Mouse (Mus musculus) embryonic facial prominence, embryonic 14.5 days (tissue): Measurements from ENCODE around the gene Th. TPM values are rescaled to one million over a fixed set of nuclear protein-coding genes. Genes with fewer than 3 reads are reported as not detected.

ENCODE experiments used
- ATAC-seq: fragments of 200-750 bp; cut with Nextera tagmentation; 2 replicates; pipeline ENCODE4 v1.8.0; 2017; ENCODE audit warnings: low read depth, moderate number of reproducible peaks, moderate TSS enrichment
- DNase-seq: peaks from one replicate; pipeline ENCODE4 v3.0.0-alpha.2; 2015; ENCODE audit warnings: low spot score
- H3K27ac ChIP-seq: fragments of 300-500 bp; sonication (generic); replicated peaks from 2 replicates; pipeline ENCODE4 v1.5.1; 2014; ENCODE audit warnings: low read depth, mild to moderate bottlenecking, low read length, moderate library complexity
- H3K27me3 ChIP-seq: fragments of 300-500 bp; sonication (generic); replicated peaks from 2 replicates; pipeline ENCODE4 v1.6.1; 2014; ENCODE audit warnings: low read length; ENCODE audit not compliant: control insufficient read depth, insufficient read depth
- H3K36me3 ChIP-seq: fragments of 300-500 bp; sonication (generic); 2 replicates; pipeline ENCODE4 v1.6.1; 2014; ENCODE audit warnings: low read length, mixed read lengths; ENCODE audit not compliant: control insufficient read depth, insufficient read depth
- H3K4me1 ChIP-seq: fragments of 300-500 bp; sonication (generic); 2 replicates; pipeline ENCODE4 v1.6.1; 2014; ENCODE audit warnings: antibody characterized with exemption, low read length; ENCODE audit not compliant: control insufficient read depth, insufficient read depth
- H3K4me2 ChIP-seq: fragments of 300-500 bp; sonication (generic); 2 replicates; pipeline ENCODE4 v1.6.1; 2014; ENCODE audit warnings: low read depth, mild to moderate bottlenecking, low read length, moderate library complexity, mixed read lengths
- H3K4me3 ChIP-seq: fragments of 300-500 bp; sonication (generic); 2 replicates; pipeline ENCODE4 v1.5.1; 2014; ENCODE audit warnings: low read depth, mild to moderate bottlenecking, low read length
- H3K9ac ChIP-seq: fragments of 300-500 bp; sonication (generic); 2 replicates; pipeline ENCODE4 v1.6.1; 2014; ENCODE audit warnings: low read depth, mild to moderate bottlenecking, low read length, moderate library complexity, mixed read lengths
- H3K9me3 ChIP-seq: fragments of 300-500 bp; sonication (generic); 2 replicates; pipeline ENCODE4 v1.6.1; 2016; ENCODE audit warnings: low read length; ENCODE audit not compliant: control insufficient read depth
- WGBS: fragments of 180-500 bp; shearing (Covaris S2); extraction: QIAGEN DNeasy Blood & Tissue Kit; methylation state at CpG from one replicate; pipeline ENCODE4 v1.1.7; 2014; 5-methylcytosine and 5-hydroxymethylcytosine counted together
- polyA plus RNA-seq: library from polyadenylated mRNA; unstranded; fragments of >200 nt; fragmentation: Nextera tagmentation; extraction: Ambion mirVana; gene quantifications from 2 replicates; pipeline ENCODE4 v1.2.1, GENCODE M21; 2014

Th gene
- 7.3 and 8.5 TPM in 2 replicates for polyA plus RNA-seq

- ATAC-seq: no peak
- no peak within 1 kb of the TSS for H3K4me2 ChIP-seq
- H3K4me1 ChIP-seq: no peaks in the 10 kb centered on the region
- H3K36me3 ChIP-seq: no peaks in the 10 kb centered on the region
- 85% methylated on average over 3 of the region's 3 CpGs for WGBS
- H3K9me3 ChIP-seq: no peaks in the 10 kb centered on the region
- no peak within 1 kb of the TSS for H3K4me3 ChIP-seq
- DNase-seq: no peak
- H3K9ac ChIP-seq: no peak within 1 kb of the TSS
- no peak within 1 kb of the TSS for H3K27ac ChIP-seq
- H3K27me3 ChIP-seq: no peaks in the 10 kb centered on the region
These were observed at the start of gene Th for GRCm38 (mm10) chr7:142931028-142931427. Gene Th, minus strand, starts transcription at chr7:142931128.

GRCm38 (mm10) chr7:142968809-142969511 is 38.0 kb upstream of the Th start, which contains the start of gene Ascl2:
Gene Ascl2, minus strand, starts transcription at chr7:142969264.
- H3K9ac ChIP-seq: peak within 1 kb of the TSS; percentile 56
- no peaks in the 10 kb centered on the region for H3K9me3 ChIP-seq
- peak within 1 kb of the TSS; percentile 47 for H3K4me3 ChIP-seq
- ATAC-seq (no peak), DNase-seq (peak; percentile 43)
- H3K36me3 ChIP-seq: no peaks in the 10 kb centered on the region
- WGBS: 3% methylated on average over 44 of the region's 51 CpGs
- peaks cover 11% of the 10 kb centered on the region for H3K4me1 ChIP-seq
- peaks cover 84% of the 10 kb centered on the region for H3K27me3 ChIP-seq
- H3K4me2 ChIP-seq: peak within 1 kb of the TSS; percentile 96
- H3K27ac ChIP-seq: no peak within 1 kb of the TSS

- 0% methylated on average over 45 of the region's 90 CpGs for WGBS
- peak; percentile 74 for ATAC-seq
- Histone ChIP-seq H3K4me2 (peak overlapping the region; percentile 96), H3K27ac (no peak overlapping the region), H3K27me3 (peaks cover 88% of the 10 kb centered on the region), H3K36me3 (no peaks in the 10 kb centered on the region), H3K9ac (peak overlapping the region; percentile 56), H3K4me3 (peak overlapping the region; percentile 47), H3K4me1 (peaks cover 11% of the 10 kb centered on the region), H3K9me3 (no peaks in the 10 kb centered on the region)
- peak; percentile 90 for DNase-seq
These were observed 37.2 kb upstream of the Th start for GRCm38 (mm10) chr7:142967884-142968808.

- peak; percentile 46 for DNase-seq
These were observed 36.5 kb upstream of the Th start for GRCm38 (mm10) chr7:142967414-142967883.

GRCm38 (mm10) chr7:142959752-142960151 is 28.8 kb upstream of the Th start:
- Histone ChIP-seq H3K4me3 (no peak overlapping the region), H3K9me3 (no peaks in the 10 kb centered on the region), H3K36me3 (no peaks in the 10 kb centered on the region), H3K27me3 (peaks cover 11% of the 10 kb centered on the region; the same call in 1 of the 2 replicates), H3K9ac (no peak overlapping the region), H3K27ac (no peak overlapping the region), H3K4me2 (no peak overlapping the region), H3K4me1 (no peaks in the 10 kb centered on the region)
- DNase-seq (no peak), ATAC-seq (no peak)
- WGBS: 77% methylated on average over 4 of the region's 4 CpGs

More at GRCm38 (mm10) chr7:142967414-142967883, 36.5 kb upstream of the Th start:
- peaks cover 11% of the 10 kb centered on the region for H3K4me1 ChIP-seq
- H3K4me2 ChIP-seq: peak overlapping the region; percentile 96
- peak overlapping the region; percentile 56 for H3K9ac ChIP-seq
- H3K27me3 ChIP-seq: peaks cover 86% of the 10 kb centered on the region
- no peaks in the 10 kb centered on the region for H3K9me3 ChIP-seq
- peak; percentile 57; the same call in 1 of the 2 replicates for ATAC-seq
- H3K36me3 ChIP-seq: no peaks in the 10 kb centered on the region
- WGBS: under 1% methylated on average over 30 of the region's 36 CpGs
- no peak overlapping the region for H3K27ac ChIP-seq
- peak overlapping the region; percentile 47 for H3K4me3 ChIP-seq

GRCm38 (mm10) chr7:142958817-142959216 is 27.9 kb upstream of the Th start:
- Histone ChIP-seq H3K36me3 (no peaks in the 10 kb centered on the region), H3K9ac (no peak overlapping the region), H3K27ac (no peak overlapping the region), H3K4me1 (no peaks in the 10 kb centered on the region), H3K9me3 (no peaks in the 10 kb centered on the region), H3K4me3 (no peak overlapping the region), H3K4me2 (no peak overlapping the region), H3K27me3 (peaks cover 2% of the 10 kb centered on the region; the same call in 1 of the 2 replicates)
- 85% methylated on average over 1 of the region's 1 CpGs for WGBS
- no peak for ATAC-seq
- no peak for DNase-seq

- Histone ChIP-seq H3K4me2 (no peak overlapping the region), H3K9me3 (no peaks in the 10 kb centered on the region), H3K4me3 (no peak overlapping the region), H3K27ac (no peak overlapping the region), H3K36me3 (no peaks in the 10 kb centered on the region), H3K9ac (no peak overlapping the region), H3K27me3 (no peaks in the 10 kb centered on the region), H3K4me1 (no peaks in the 10 kb centered on the region)
- WGBS: 53% methylated on average over 2 of the region's 2 CpGs
- DNase-seq: peak; percentile 19
- peak; percentile 53; the same call in 1 of the 2 replicates for ATAC-seq
These were observed 25.1 kb upstream of the Th start for GRCm38 (mm10) chr7:142956018-142956417.

GRCm38 (mm10) chr7:142949568-142949967 is 18.6 kb upstream of the Th start:
- H3K4me3 ChIP-seq: no peak overlapping the region
- H3K27ac ChIP-seq: no peak overlapping the region
- H3K4me1 ChIP-seq: no peaks in the 10 kb centered on the region
- H3K27me3 ChIP-seq: no peaks in the 10 kb centered on the region
- DNase-seq: no peak
- no peaks in the 10 kb centered on the region for H3K9me3 ChIP-seq
- no peak for ATAC-seq
- H3K4me2 ChIP-seq: no peak overlapping the region
- WGBS: 0% methylated on average over 1 of the region's 1 CpGs
- H3K36me3 ChIP-seq: no peaks in the 10 kb centered on the region
- H3K9ac ChIP-seq: no peak overlapping the region
